Mouse (Mus musculus) bone marrow, adult 2 months (tissue): ENCODE measurements around the gene Sox8.

ENCODE experiments used
- CTCF ChIP-seq: fragments of 200-500 bp; IDR thresholded peaks from 2 replicates; pipeline ENCODE4 v1.5.1; 2011; ENCODE audit warnings: low read length, control low read depth; ENCODE audit not compliant: control insufficient read depth, insufficient read depth
- POLR2A ChIP-seq: fragments of 200-500 bp; IDR thresholded peaks from 2 replicates; pipeline ENCODE4 v1.6.1; 2011; ENCODE audit warnings: low read depth, mild to moderate bottlenecking, control low read depth, low read length, borderline replicate concordance; ENCODE audit not compliant: control insufficient read depth

DNA sequence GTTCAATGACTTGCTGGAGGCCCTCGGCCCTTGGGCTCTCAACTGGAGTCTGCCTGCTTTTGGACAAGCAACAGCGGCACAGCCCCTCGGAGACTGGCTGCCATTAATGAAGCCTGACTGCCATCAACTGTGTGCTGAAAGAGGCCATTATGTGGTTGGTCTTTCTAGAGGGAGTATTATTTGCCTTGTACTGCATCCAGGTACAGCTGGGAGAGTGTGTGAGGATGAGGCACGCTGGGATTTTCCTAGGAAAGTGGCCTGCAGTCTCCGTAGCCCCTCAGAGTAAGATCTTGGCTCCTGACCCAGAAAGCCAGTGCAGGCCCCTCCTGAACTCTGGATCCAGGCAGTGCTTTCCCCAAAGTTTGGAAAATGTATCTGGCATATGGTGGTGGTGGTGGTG, 20.5 kb downstream of the Sox8 start:
- TF ChIP-seq POLR2A (no peak), CTCF (no peak)
